Mouse (Mus musculus) embryonic facial prominence, embryonic 13.5 days (tissue): ENCODE data around the gene Sned1. TPM values are rescaled to one million over a fixed set of nuclear protein-coding genes. Genes with fewer than 3 reads are reported as not detected.

Source experiments
- ATAC-seq: fragments of 200-750 bp; cut with Nextera tagmentation; 2 replicates; pipeline ENCODE4 v1.8.0; 2017; ENCODE audit warnings: low read depth; ENCODE audit not compliant: insufficient number of reproducible peaks, insufficient read depth, low FRiP score, low TSS enrichment
- H3K27ac ChIP-seq: fragments of 300-500 bp; sonication (generic); 2 replicates; pipeline ENCODE4 v1.5.1; 2015; ENCODE audit warnings: moderate library complexity, mild to moderate bottlenecking, inconsistent platforms
- H3K27me3 ChIP-seq: fragments of 300-500 bp; sonication (generic); 2 replicates; pipeline ENCODE4 v1.6.1; 2015; ENCODE audit warnings: mild to moderate bottlenecking, inconsistent platforms
- H3K36me3 ChIP-seq: fragments of 300-500 bp; sonication (generic); 2 replicates; pipeline ENCODE4 v1.6.1; 2015; ENCODE audit warnings: mild to moderate bottlenecking, inconsistent platforms
- H3K4me1 ChIP-seq: fragments of 300-500 bp; sonication (generic); 2 replicates; pipeline ENCODE4 v1.6.1; 2015; ENCODE audit warnings: inconsistent platforms
- H3K4me2 ChIP-seq: fragments of 300-500 bp; sonication (generic); 2 replicates; pipeline ENCODE4 v1.6.1; 2015; ENCODE audit warnings: moderate library complexity, mild to moderate bottlenecking, inconsistent platforms
- H3K4me3 ChIP-seq: fragments of 300-500 bp; sonication (generic); 2 replicates; pipeline ENCODE4 v1.5.1; 2015; ENCODE audit warnings: mild to moderate bottlenecking, inconsistent platforms
- H3K9ac ChIP-seq: fragments of 300-500 bp; sonication (generic); 2 replicates; pipeline ENCODE4 v1.6.1; 2015; ENCODE audit warnings: mild to moderate bottlenecking, inconsistent platforms
- H3K9me3 ChIP-seq: fragments of 300-500 bp; sonication (generic); 2 replicates; pipeline ENCODE4 v1.6.1; 2016; ENCODE audit warnings: inconsistent platforms
- WGBS: fragments of 180-500 bp; shearing (Covaris S2); methylation state at CpG from one replicate; pipeline ENCODE4 v1.1.7; 2015; ENCODE audit warnings: mixed read lengths; 5-methylcytosine and 5-hydroxymethylcytosine counted together
- polyA plus RNA-seq: library from polyadenylated mRNA; unstranded; fragments of >200 nt; fragmentation: Nextera tagmentation; extraction: Ambion mirVana; gene quantifications from 2 replicates; pipeline ENCODE4 v1.2.1, GENCODE M21; 2015

The Sned1 gene
- polyA plus RNA-seq, 1 experiment from 2014 or later, result 13.8 TPM

DNA sequence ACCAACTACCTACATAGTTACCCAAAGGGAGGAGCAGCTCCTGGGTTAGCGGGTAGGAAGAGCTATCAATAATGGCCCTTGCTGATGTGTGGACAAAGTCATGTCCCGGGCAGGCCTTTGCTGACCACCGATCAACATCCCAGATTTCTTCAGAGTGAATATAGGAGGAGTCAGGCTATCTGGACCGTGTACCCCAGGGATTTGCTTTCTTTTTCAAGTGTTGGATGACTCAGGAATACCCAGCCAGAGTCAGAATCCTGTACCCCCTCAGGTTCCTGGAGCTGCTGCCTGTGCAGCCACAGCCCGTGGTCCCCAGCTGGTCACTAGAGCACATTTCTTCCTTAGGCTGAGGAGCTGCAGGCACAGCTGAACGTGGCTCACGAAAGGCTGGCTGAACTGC is 23.2 kb upstream of the Sned1 start:
- H3K4me1 ChIP-seq, result peaks cover 56% of the 10 kb centered on the region
- peak overlapping the region; percentile 84; the same call in 1 of the 2 replicates for H3K27ac ChIP-seq

DNA sequence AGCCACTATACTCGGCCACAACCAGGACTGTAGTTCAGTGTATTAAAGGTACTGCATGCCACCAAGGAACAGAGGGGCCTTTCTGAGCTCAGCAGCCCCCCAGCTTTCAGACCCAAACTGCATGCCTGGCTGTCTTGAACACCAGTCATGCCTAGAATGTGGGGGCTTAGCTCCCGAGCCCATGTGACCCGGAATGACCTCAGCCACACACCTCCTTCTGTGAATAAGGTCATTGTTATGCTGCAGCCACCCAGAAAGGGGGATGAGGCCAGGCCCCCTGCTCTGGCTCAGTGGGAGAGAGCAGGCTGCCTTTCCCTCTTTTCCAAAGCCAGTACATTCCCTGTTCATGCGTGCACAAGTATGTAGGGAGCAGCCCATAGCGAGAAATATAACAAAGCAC is 21.0 kb upstream of the Sned1 start:
- Histone ChIP-seq H3K27ac (peak overlapping the region; percentile 48), H3K27me3 (no peaks in the 10 kb centered on the region), H3K9me3 (no peaks in the 10 kb centered on the region), H3K4me2 (no peak overlapping the region), H3K4me1 (peaks cover 52% of the 10 kb centered on the region), H3K9ac (0 out of 2 replicates have a peak overlapping the region, but pooled peaks have one; percentile 40), H3K36me3 (no peaks in the 10 kb centered on the region), H3K4me3 (no peak overlapping the region)
- no peak for ATAC-seq
- 24% methylated on average over 5 of the region's 5 CpGs for WGBS

More for the DNA sequence above, 23.2 kb upstream of the Sned1 start:
- Histone ChIP-seq H3K9me3 (no peaks in the 10 kb centered on the region), H3K4me2 (no peak overlapping the region), H3K27me3 (no peaks in the 10 kb centered on the region), H3K4me3 (no peak overlapping the region), H3K36me3 (no peaks in the 10 kb centered on the region), H3K9ac (no peak overlapping the region)
- no peak for ATAC-seq
- 85% methylated on average over 7 of the region's 7 CpGs for whole genome bisulfite sequencing

DNA sequence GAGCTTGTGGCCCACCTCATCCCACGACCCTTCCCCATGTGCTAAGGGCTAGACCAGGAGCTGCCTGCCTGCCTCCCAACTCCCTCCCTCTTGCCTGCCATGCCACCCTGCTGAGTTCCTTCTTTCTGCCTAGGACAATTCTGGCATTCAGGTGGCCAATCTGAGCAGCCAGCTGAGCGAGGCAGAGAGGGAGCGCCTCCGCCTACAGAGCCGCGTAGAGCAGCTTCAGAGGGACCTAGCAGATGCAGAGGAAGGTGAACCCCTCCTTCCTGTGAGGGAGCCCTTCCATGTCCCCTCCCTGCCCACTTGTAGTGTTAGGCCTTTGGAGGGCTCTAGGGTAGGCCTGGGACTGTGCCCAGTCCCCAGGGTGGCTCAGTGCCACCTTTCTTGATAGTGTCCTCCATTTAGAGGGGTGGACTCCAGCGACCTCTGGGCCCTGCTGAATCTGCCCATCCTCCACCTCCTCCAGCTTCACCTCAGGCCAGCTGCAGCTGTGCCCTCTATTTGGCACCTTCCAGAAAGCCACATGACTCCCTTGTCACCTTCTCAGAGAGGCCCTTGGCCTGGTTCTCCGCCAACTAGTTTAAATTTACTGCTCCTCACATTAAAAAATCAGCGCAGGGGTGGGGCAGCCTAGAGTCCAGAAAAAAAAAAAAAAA is 18.7 kb upstream of the Sned1 start:
- Histone ChIP-seq H3K27ac (no peak overlapping the region), H3K36me3 (no peaks in the 10 kb centered on the region), H3K27me3 (no peaks in the 10 kb centered on the region), H3K9ac (no peak overlapping the region), H3K4me2 (no peak overlapping the region), H3K4me3 (no peak overlapping the region), H3K4me1 (peaks cover 49% of the 10 kb centered on the region), H3K9me3 (no peaks in the 10 kb centered on the region)
- 78% methylated on average over 9 of the region's 9 CpGs for WGBS
- no peak for ATAC-seq

DNA sequence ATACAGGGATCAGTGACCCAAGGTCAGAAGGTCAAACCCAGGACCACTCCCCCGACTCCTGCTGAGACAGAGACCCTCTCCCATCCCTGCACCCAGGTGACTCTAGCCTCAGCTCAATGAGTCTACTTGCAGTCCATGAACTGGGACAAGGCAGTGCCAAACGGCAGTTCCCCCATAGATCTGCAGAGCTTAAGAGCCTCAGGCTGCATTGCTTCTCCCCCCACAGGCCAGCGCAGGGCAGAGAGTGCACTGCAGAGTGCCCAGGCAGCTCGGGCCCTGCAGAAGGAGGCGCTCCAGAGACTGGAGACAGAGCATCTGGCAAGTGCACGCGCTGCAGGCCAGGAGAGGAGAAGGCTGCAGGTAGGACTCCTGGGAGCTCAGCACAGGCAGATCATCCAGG is 18.1 kb upstream of the Sned1 start:
- H3K36me3 ChIP-seq, result no peaks in the 10 kb centered on the region
- H3K27ac ChIP-seq, result no peak overlapping the region
- WGBS, result 43% methylated on average over 7 of the region's 7 CpGs
- no peak overlapping the region for H3K4me3 ChIP-seq
- ATAC-seq, result no peak
- H3K9ac ChIP-seq, result no peak overlapping the region
- no peaks in the 10 kb centered on the region for H3K9me3 ChIP-seq
- no peaks in the 10 kb centered on the region for H3K27me3 ChIP-seq
- H3K4me1 ChIP-seq, result peaks cover 46% of the 10 kb centered on the region
- H3K4me2 ChIP-seq, result no peak overlapping the region

DNA sequence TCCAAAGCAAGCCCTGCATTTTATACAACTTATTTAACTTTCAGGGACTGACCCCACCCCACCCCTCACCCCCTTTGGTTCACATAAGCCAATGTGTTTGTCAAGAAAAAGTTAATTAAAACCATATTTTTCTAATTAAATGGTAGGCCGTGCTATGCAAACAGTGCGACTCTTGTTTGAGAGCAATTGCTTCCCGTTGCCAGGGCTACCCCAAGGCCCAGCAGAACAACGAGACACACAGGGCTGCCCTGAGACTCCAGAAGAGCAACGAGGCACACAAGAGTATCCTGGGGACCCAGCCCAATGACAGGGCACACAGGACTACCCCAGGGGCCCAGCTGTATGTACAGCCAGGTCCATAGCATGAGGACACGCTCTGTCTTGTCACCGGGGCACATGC is 14.9 kb upstream of the Sned1 start:
- WGBS, result 36% methylated on average over 7 of the region's 7 CpGs
- Histone ChIP-seq H3K4me2 (no peak overlapping the region), H3K27ac (peak overlapping the region; percentile 81), H3K4me3 (no peak overlapping the region), H3K36me3 (no peaks in the 10 kb centered on the region), H3K4me1 (peaks cover 61% of the 10 kb centered on the region), H3K27me3 (0 out of 2 replicates have a peak, but pooled peaks cover 4% of the 10 kb centered on the region), H3K9me3 (no peaks in the 10 kb centered on the region), H3K9ac (no peak overlapping the region)
- no peak for ATAC-seq

DNA sequence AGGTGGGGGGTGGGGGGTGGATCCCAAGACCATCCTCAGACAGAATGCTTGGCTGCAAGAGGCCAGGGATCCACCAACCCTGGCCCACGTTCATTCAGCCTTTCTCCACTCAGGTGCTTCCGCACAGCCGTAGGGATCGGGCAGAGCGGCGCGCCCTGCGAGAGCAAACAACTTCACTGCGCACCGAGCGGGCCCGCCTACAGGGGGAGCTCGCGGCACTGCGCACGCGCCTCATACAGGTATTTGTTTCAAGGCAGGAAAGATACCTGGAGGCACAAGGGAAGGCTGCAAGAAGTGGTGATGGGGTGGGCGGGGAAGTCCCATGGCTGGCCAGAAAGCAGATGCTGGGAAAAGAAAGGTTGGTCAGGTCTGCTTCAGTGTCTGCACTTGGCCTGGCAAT is 11.7 kb upstream of the Sned1 start:
- 9% methylated on average over 18 of the region's 18 CpGs for WGBS
- ATAC-seq, result no peak

DNA sequence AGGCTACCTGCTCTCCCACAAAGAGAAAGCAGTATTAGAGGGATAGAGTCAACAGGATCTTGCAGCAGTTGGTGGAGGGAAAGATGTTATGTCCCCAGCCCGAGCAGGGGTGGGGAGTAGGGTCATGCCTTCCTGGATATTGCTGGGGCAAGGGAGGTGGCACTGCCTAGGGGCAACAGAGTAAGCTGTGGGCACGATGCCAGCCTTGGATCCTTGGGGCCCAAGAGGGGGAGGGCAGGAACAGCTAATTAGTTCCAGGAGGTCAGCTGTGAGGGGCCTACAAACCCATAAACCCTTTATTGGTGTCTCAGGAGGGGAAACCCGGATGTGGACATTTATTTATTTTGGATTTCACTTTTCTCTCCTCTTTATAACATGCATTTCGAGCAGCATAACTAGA is 10.4 kb upstream of the Sned1 start:
- no peak for ATAC-seq
- H3K36me3 ChIP-seq, result no peaks in the 10 kb centered on the region
- 18% methylated on average over 4 of the region's 4 CpGs for WGBS
- peak overlapping the region; percentile 72; the same call in 1 of the 2 replicates for H3K27ac ChIP-seq
- H3K4me3 ChIP-seq, result no peak overlapping the region
- no peak overlapping the region for H3K9ac ChIP-seq
- H3K4me2 ChIP-seq, result no peak overlapping the region
- H3K4me1 ChIP-seq, result peaks cover 58% of the 10 kb centered on the region
- H3K9me3 ChIP-seq, result no peaks in the 10 kb centered on the region
- H3K27me3 ChIP-seq, result 0 out of 2 replicates have a peak, but pooled peaks cover 4% of the 10 kb centered on the region

More for the DNA sequence above, 11.7 kb upstream of the Sned1 start:
- H3K27me3 ChIP-seq, result 0 out of 2 replicates have a peak, but pooled peaks cover 4% of the 10 kb centered on the region
- no peak overlapping the region for H3K27ac ChIP-seq
- H3K4me2 ChIP-seq, result no peak overlapping the region
- peaks cover 65% of the 10 kb centered on the region for H3K4me1 ChIP-seq
- H3K36me3 ChIP-seq, result no peaks in the 10 kb centered on the region
- no peaks in the 10 kb centered on the region for H3K9me3 ChIP-seq
- no peak overlapping the region for H3K9ac ChIP-seq
- no peak overlapping the region for H3K4me3 ChIP-seq

DNA sequence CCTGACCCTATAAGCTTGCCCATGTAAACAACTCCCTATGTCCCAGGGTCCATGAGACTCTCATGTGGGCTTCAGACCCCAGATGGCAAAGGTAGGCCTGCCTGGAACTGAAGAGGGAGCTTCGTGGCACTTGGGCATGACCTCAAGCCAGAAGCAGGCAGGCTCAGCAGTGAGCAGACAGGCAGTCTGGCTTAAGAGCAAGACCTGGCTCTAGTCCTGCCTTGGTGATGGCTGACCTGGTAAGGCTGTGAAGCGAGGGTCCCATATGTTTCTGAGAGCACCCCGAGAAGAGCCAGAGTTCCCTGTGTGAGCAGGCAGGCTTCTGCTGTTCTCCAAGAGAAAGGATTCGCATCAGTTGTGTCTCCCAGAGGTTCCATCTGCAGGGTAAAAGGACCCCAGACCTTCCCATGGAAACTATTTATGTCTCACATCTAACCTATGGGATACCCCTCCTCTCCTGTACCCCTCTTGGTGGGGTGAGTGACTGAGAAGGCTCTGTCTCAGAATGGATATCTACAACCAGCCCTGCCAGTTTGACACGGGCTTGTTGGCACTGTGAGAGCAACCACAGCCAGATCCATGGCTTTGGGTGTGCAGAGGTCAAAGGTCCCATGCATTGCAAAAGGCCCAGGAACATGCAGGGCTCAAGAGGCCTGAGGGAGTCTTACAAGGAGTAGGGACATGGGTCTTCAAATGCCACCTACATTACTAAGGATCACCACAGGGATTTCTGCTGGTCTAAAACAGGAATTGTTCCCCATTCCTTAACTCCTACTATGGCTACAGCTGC is 9.7 kb upstream of the Sned1 start:
- Histone ChIP-seq H3K4me1 (peaks cover 51% of the 10 kb centered on the region), H3K4me3 (no peak overlapping the region), H3K9me3 (no peaks in the 10 kb centered on the region), H3K9ac (no peak overlapping the region), H3K27ac (peak overlapping the region; percentile 72), H3K27me3 (0 out of 2 replicates have a peak, but pooled peaks cover 4% of the 10 kb centered on the region), H3K4me2 (no peak overlapping the region), H3K36me3 (no peaks in the 10 kb centered on the region)
- 79% methylated on average over 5 of the region's 5 CpGs for WGBS
- no peak for ATAC-seq

DNA sequence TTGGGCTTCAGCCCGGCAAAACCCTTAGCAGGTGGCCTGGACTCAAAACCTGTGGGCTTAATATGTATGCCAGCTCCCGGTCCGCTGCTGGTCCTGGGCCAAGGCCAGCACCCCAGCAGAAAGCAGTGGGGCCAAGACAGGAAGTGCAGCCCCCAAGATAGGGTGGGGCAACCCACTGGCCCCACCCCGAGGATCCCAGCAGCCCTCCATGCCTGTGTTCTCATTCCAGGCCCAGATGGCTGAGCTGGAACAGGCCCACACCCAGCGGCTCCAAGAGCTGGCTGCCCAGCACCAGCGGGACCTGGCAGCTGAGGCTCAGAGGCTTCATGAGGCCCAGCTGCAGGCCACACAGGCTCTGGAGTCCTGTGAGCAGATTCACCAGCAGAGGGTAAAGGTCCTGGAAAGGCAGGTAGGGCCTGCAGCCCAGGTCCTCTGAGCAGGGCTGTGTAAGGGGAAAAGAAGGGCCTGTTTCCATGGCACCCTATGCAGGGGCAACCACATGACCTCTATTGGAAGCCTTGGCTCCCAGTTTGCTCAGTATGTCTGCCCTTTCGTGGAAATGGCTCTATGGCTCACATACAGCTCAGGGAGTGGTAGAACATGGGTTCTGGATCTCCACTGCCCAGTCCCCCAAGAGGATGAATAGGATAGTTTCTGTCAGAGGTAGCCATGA is 8.2 kb upstream of the Sned1 start:
- Histone ChIP-seq H3K9me3 (no peaks in the 10 kb centered on the region), H3K36me3 (no peaks in the 10 kb centered on the region), H3K4me1 (peaks cover 46% of the 10 kb centered on the region), H3K9ac (0 out of 2 replicates have a peak overlapping the region, but pooled peaks have one; percentile 4), H3K27ac (peak overlapping the region; percentile 49), H3K4me3 (no peak overlapping the region), H3K27me3 (0 out of 2 replicates have a peak, but pooled peaks cover 4% of the 10 kb centered on the region), H3K4me2 (no peak overlapping the region)
- ATAC-seq, result peak; percentile 33; the same call in 1 of the 2 replicates
- WGBS, result 76% methylated on average over 7 of the region's 7 CpGs

DNA sequence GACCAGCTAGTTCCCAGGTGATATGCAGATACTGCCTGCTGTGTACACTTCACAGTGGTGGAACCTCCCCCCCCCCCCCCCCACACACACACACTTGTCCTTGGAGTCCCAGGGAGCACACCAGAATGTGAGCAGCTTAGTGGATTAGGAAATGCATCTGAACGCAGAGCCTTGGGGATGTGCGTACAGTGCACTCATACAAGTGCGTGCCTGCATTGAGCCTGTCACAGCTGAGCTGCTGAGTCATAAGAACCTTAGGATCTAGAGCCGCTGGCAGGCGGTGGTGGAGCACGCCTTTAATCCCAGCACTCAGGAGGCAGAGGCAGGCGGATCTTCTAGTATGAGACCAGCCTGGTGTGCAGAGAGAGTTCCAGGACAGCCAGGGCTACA is 7.7 kb upstream of the Sned1 start:
- 86% methylated on average over 7 of the region's 7 CpGs for WGBS
- H3K4me2 ChIP-seq, result no peak overlapping the region
- no peak overlapping the region for H3K4me3 ChIP-seq
- H3K9ac ChIP-seq, result no peak overlapping the region
- no peak overlapping the region; the same call in 1 of the 2 replicates for H3K27ac ChIP-seq
- no peaks in the 10 kb centered on the region for H3K9me3 ChIP-seq
- H3K36me3 ChIP-seq, result no peaks in the 10 kb centered on the region
- no peak for ATAC-seq
- peaks cover 51% of the 10 kb centered on the region for H3K4me1 ChIP-seq
- H3K27me3 ChIP-seq, result 0 out of 2 replicates have a peak, but pooled peaks cover 4% of the 10 kb centered on the region

DNA sequence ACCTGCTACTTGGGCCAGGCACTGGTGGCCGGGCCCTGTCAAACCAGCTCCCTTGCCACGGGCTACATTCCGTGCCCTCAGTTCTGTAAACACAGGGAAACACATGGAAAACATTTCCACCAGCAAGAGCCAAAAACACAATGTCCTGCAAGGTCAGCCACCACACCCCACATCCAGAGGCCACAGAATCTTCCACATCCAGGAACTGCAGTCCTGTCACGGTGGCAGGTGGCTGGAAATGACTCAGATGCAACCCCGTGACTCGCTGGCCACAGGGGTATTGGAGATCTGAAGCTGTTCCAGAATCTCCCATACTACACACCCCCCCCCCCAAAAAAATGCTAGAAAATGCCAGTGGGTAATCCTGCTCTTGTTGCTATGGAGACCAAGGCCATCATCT is 6.4 kb upstream of the Sned1 start:
- H3K4me1 ChIP-seq, result peaks cover 50% of the 10 kb centered on the region
- no peak overlapping the region for H3K9ac ChIP-seq
- ATAC-seq, result no peak
- H3K9me3 ChIP-seq, result no peaks in the 10 kb centered on the region
- no peaks in the 10 kb centered on the region for H3K27me3 ChIP-seq
- no peak overlapping the region for H3K4me2 ChIP-seq
- no peak overlapping the region for H3K27ac ChIP-seq
- no peaks in the 10 kb centered on the region for H3K36me3 ChIP-seq
- H3K4me3 ChIP-seq, result no peak overlapping the region
- 75% methylated on average over 6 of the region's 6 CpGs for WGBS
